Mouse (Mus musculus) heart, embryonic 13.5 days (tissue): ENCODE results near the gene Abce1. TPM values are rescaled to one million over a fixed set of nuclear protein-coding genes. Genes with fewer than 3 reads are reported as not detected.
A peak's percentile ranks its signal among the peaks of the same experiment; 100 is the strongest.

Experiments
- ATAC-seq: fragments of 200-750 bp; cut with Nextera tagmentation; 2 replicates; pipeline ENCODE4 v1.8.0; 2017; ENCODE audit warnings: moderate TSS enrichment; ENCODE audit not compliant: insufficient number of reproducible peaks, low FRiP score, low TSS enrichment; ENCODE audit errors: extremely low read depth
- H3K27ac ChIP-seq: fragments of 300-500 bp; sonication (generic); replicated peaks from 2 replicates; pipeline ENCODE4 v1.5.1; 2015; ENCODE audit warnings: moderate library complexity, mild to moderate bottlenecking, inconsistent platforms
- H3K27me3 ChIP-seq: fragments of 300-500 bp; sonication (generic); replicated peaks from 2 replicates; pipeline ENCODE4 v1.6.1; 2015; ENCODE audit warnings: mild to moderate bottlenecking, inconsistent platforms
- H3K36me3 ChIP-seq: fragments of 300-500 bp; sonication (generic); 2 replicates; pipeline ENCODE4 v1.6.1; 2015; ENCODE audit warnings: mild to moderate bottlenecking, inconsistent platforms
- H3K4me1 ChIP-seq: fragments of 300-500 bp; sonication (generic); 2 replicates; pipeline ENCODE4 v1.6.1; 2015; ENCODE audit warnings: inconsistent platforms
- H3K4me2 ChIP-seq: fragments of 300-500 bp; sonication (generic); 2 replicates; pipeline ENCODE4 v1.6.1; 2015; ENCODE audit warnings: inconsistent platforms, mild to moderate bottlenecking, moderate library complexity
- H3K4me3 ChIP-seq: fragments of 300-500 bp; sonication (generic); 2 replicates; pipeline ENCODE4 v1.5.1; 2015; ENCODE audit warnings: moderate library complexity, mild to moderate bottlenecking, inconsistent platforms
- H3K9ac ChIP-seq: fragments of 300-500 bp; sonication (generic); 2 replicates; pipeline ENCODE4 v1.6.1; 2015; ENCODE audit warnings: inconsistent platforms, mild to moderate bottlenecking, moderate library complexity
- H3K9me3 ChIP-seq: fragments of 300-500 bp; sonication (generic); 2 replicates; pipeline ENCODE4 v1.6.1; 2016; ENCODE audit warnings: inconsistent platforms
- WGBS: fragments of 180-500 bp; shearing (Covaris S2); methylation state at CpG from one replicate; pipeline ENCODE4 v1.1.7; 2015; ENCODE audit warnings: mixed read lengths; 5-methylcytosine and 5-hydroxymethylcytosine counted together
- polyA plus RNA-seq: library from polyadenylated mRNA; unstranded; fragments of >200 nt; fragmentation: Nextera tagmentation; extraction: Ambion mirVana; gene quantifications from 2 replicates; pipeline ENCODE4 v1.2.1, GENCODE M21; 2015

Abce1 gene
- 66.7 and 72.8 TPM in 2 replicates for polyA plus RNA-seq

- Histone ChIP-seq H3K9ac (peak within 1 kb of the TSS; percentile 95), H3K4me2 (peak within 1 kb of the TSS; percentile 88), H3K9me3 (no peaks in the 10 kb centered on the region), H3K4me3 (peak within 1 kb of the TSS; percentile 96), H3K36me3 (peaks cover 32% of the 10 kb centered on the region), H3K4me1 (peaks cover 15% of the 10 kb centered on the region), H3K27ac (peak within 1 kb of the TSS; percentile 85), H3K27me3 (no peaks in the 10 kb centered on the region)
- ATAC-seq: peak; percentile 96
- WGBS: under 1% methylated on average over 73 of the region's 73 CpGs
Observed at GRCm38 (mm10) chr8:79711064-79711961, at the start of gene Abce1, which contains the start of gene Anapc10. Gene Abce1, minus strand, starts transcription at chr8:79711740. Gene Anapc10, plus strand, starts transcription at chr8:79711820.

DNA sequence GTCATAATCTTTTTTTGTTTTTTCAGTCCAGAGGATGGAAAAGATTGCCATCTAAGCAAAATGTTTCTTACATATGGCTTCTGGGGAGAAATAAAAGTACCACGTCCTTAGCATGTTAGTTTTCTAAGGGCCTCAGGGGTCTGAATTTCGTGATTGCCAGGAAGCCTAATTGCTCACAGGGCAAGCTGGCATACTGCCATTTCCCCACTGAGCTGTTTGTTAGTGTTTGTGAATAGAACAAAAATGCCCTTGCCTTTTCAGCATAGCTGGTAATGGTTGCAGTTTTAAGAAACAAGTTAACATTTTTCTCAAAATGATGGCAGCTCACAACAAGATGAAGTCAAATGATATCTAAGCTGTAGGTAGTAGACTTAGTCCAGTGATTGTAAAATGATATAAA lies 38.8 kb upstream of the Abce1 start:
- Histone ChIP-seq H3K27me3 (no peaks in the 10 kb centered on the region), H3K4me3 (no peak overlapping the region), H3K36me3 (peaks cover 22% of the 10 kb centered on the region), H3K4me1 (no peaks in the 10 kb centered on the region), H3K27ac (no peak overlapping the region), H3K9ac (no peak overlapping the region), H3K9me3 (no peaks in the 10 kb centered on the region), H3K4me2 (no peak overlapping the region)
- 46% methylated on average over 2 of the region's 2 CpGs for WGBS
- no peak for ATAC-seq

- 70% methylated on average over 4 of the region's 4 CpGs for WGBS
- no peak for ATAC-seq
Observed at GRCm38 (mm10) chr8:79748591-79748990, 37.1 kb upstream of the Abce1 start.

DNA sequence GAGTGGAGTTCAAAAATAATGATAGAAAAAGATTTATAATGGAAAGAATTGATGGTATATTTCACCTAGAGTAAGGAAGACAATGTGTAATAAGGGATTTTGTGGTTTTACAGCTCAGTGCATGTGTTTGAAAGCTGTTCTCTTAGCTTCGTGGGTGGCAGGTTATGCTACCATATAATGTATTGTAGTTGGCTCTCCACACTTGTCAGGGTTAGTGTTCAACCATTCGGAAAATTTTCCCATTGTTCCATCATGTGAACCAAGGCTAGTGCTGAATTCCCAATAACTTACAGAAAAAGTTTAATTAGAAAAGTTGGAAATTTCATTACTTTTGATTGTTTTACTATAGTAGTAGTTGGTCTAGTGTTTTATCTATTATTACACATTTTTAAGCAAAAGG lies 36.6 kb upstream of the Abce1 start:
- H3K4me3 ChIP-seq: no peak overlapping the region
- H3K9ac ChIP-seq: no peak overlapping the region
- H3K9me3 ChIP-seq: no peaks in the 10 kb centered on the region
- H3K4me2 ChIP-seq: no peak overlapping the region
- H3K27ac ChIP-seq: no peak overlapping the region
- H3K4me1 ChIP-seq: no peaks in the 10 kb centered on the region
- H3K27me3 ChIP-seq: no peaks in the 10 kb centered on the region
- WGBS: 71% methylated on average over 2 of the region's 2 CpGs
- peaks cover 27% of the 10 kb centered on the region for H3K36me3 ChIP-seq
- ATAC-seq: no peak

More at GRCm38 (mm10) chr8:79748591-79748990, 37.1 kb upstream of the Abce1 start:
- no peak overlapping the region for H3K4me3 ChIP-seq
- H3K4me1 ChIP-seq: no peaks in the 10 kb centered on the region
- H3K4me2 ChIP-seq: no peak overlapping the region
- H3K27ac ChIP-seq: no peak overlapping the region
- no peak overlapping the region for H3K9ac ChIP-seq
- peaks cover 28% of the 10 kb centered on the region for H3K36me3 ChIP-seq
- H3K27me3 ChIP-seq: no peaks in the 10 kb centered on the region
- H3K9me3 ChIP-seq: no peaks in the 10 kb centered on the region

GRCm38 (mm10) chr8:79734304-79734703 lies 22.8 kb upstream of the Abce1 start:
- no peak overlapping the region for H3K4me3 ChIP-seq
- H3K9ac ChIP-seq: no peak overlapping the region
- ATAC-seq: no peak
- H3K4me2 ChIP-seq: no peak overlapping the region
- WGBS: 17% methylated on average over 2 of the region's 2 CpGs
- peaks cover 5% of the 10 kb centered on the region for H3K4me1 ChIP-seq
- H3K27me3 ChIP-seq: no peaks in the 10 kb centered on the region
- H3K27ac ChIP-seq: no peak overlapping the region
- peaks cover 31% of the 10 kb centered on the region for H3K36me3 ChIP-seq
- no peaks in the 10 kb centered on the region for H3K9me3 ChIP-seq

DNA sequence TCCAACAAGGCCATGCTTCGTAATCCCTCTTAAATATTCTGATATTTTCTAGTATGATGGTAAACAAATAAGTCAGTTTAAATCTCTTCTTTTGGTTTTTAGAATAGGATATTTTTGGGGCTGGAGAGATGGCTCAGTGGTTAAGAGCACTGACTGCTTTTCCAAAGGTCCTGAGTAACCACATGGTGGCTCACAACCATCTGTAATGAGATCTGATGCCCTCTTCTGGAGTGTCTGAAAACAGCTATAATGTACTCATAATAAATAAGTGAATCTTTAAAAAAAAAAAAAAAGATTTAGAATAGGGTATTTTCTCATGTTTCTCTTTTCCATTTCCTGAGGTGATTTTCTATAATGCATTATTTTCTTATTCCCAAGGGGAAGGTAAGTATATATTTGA lies 16.4 kb upstream of the Abce1 start:
- Histone ChIP-seq H3K27me3 (no peaks in the 10 kb centered on the region), H3K27ac (no peak overlapping the region), H3K4me3 (no peak overlapping the region), H3K9ac (no peak overlapping the region), H3K4me1 (peaks cover 5% of the 10 kb centered on the region), H3K9me3 (no peaks in the 10 kb centered on the region), H3K36me3 (peaks cover 34% of the 10 kb centered on the region), H3K4me2 (no peak overlapping the region)
- 90% methylated on average over 1 of the region's 1 CpGs for WGBS
- no peak for ATAC-seq

GRCm38 (mm10) chr8:79724589-79724988 lies 13.0 kb upstream of the Abce1 start:
- WGBS: 64% methylated on average over 3 of the region's 3 CpGs
- ATAC-seq: no peak

GRCm38 (mm10) chr8:79723308-79723707 lies 11.8 kb upstream of the Abce1 start:
- Histone ChIP-seq H3K27me3 (no peaks in the 10 kb centered on the region), H3K4me1 (no peaks in the 10 kb centered on the region), H3K36me3 (peaks cover 49% of the 10 kb centered on the region), H3K9me3 (no peaks in the 10 kb centered on the region), H3K27ac (no peak overlapping the region), H3K4me2 (no peak overlapping the region), H3K9ac (no peak overlapping the region), H3K4me3 (no peak overlapping the region)
- no peak for ATAC-seq

More at GRCm38 (mm10) chr8:79724589-79724988, 13.0 kb upstream of the Abce1 start:
- H3K9me3 ChIP-seq: no peaks in the 10 kb centered on the region
- no peak overlapping the region for H3K27ac ChIP-seq
- H3K4me2 ChIP-seq: no peak overlapping the region
- H3K4me3 ChIP-seq: no peak overlapping the region
- peaks cover 2% of the 10 kb centered on the region; the same call in 1 of the 2 replicates for H3K4me1 ChIP-seq
- peaks cover 49% of the 10 kb centered on the region for H3K36me3 ChIP-seq
- no peak overlapping the region for H3K9ac ChIP-seq
- no peaks in the 10 kb centered on the region for H3K27me3 ChIP-seq

- no peaks in the 10 kb centered on the region for H3K4me1 ChIP-seq
Observed at GRCm38 (mm10) chr8:79721537-79721936, 10.0 kb upstream of the Abce1 start.

GRCm38 (mm10) chr8:79712676-79713075 lies 1.1 kb upstream of the Abce1 start:
- Histone ChIP-seq H3K4me2 (peak overlapping the region; percentile 88), H3K36me3 (peaks cover 35% of the 10 kb centered on the region), H3K4me1 (peaks cover 15% of the 10 kb centered on the region), H3K9me3 (no peaks in the 10 kb centered on the region), H3K4me3 (peak overlapping the region; percentile 96), H3K9ac (peak overlapping the region; percentile 56; the same call in 1 of the 2 replicates), H3K27ac (no peak overlapping the region), H3K27me3 (no peaks in the 10 kb centered on the region)
- WGBS: 40% methylated on average over 6 of the region's 6 CpGs
- no peak for ATAC-seq

More at GRCm38 (mm10) chr8:79721537-79721936, 10.0 kb upstream of the Abce1 start:
- Histone ChIP-seq H3K27me3 (no peaks in the 10 kb centered on the region), H3K9me3 (no peaks in the 10 kb centered on the region), H3K27ac (no peak overlapping the region), H3K36me3 (peaks cover 62% of the 10 kb centered on the region), H3K9ac (no peak overlapping the region), H3K4me2 (no peak overlapping the region), H3K4me3 (no peak overlapping the region)
- ATAC-seq: no peak

DNA sequence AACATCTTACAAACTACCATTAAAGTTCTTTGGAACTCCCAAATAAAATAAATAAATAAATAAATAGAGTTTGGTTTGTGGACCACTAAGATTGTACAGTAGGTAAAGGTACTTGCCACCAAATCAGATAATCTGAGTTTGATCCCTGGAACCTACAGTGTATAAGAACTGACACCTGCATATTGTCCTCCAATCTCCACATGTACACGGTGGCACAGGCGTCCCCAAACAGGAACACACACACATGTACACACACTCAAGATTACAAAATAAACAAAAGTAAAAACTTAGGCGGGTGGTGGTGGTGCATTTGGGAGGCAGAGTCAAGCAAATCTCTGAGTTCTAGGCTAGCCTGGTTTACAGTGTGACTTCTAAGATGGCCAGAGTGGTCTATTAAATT lies 4.9 kb downstream of the Abce1 start:
- 84% methylated on average over 3 of the region's 3 CpGs for WGBS
- Histone ChIP-seq H3K4me2 (no peak overlapping the region), H3K9ac (no peak overlapping the region), H3K27me3 (no peaks in the 10 kb centered on the region), H3K36me3 (peaks cover 53% of the 10 kb centered on the region), H3K9me3 (no peaks in the 10 kb centered on the region), H3K4me3 (no peak overlapping the region), H3K27ac (no peak overlapping the region), H3K4me1 (peaks cover 9% of the 10 kb centered on the region)
- no peak for ATAC-seq

GRCm38 (mm10) chr8:79692531-79692930 lies 19.0 kb downstream of the Abce1 start:
- Histone ChIP-seq H3K27ac (no peak overlapping the region), H3K36me3 (peaks cover 88% of the 10 kb centered on the region), H3K4me3 (no peak overlapping the region), H3K4me1 (no peaks in the 10 kb centered on the region), H3K9me3 (no peaks in the 10 kb centered on the region), H3K27me3 (no peaks in the 10 kb centered on the region), H3K4me2 (no peak overlapping the region), H3K9ac (no peak overlapping the region)
- WGBS: 88% methylated on average over 2 of the region's 2 CpGs
- ATAC-seq: no peak
